Mouse (Mus musculus) bone marrow, adult 2 months (tissue): Measurements from ENCODE around the gene Wif1. TPM values are rescaled to one million over a fixed set of nuclear protein-coding genes. Genes with fewer than 3 reads are reported as not detected.

Source experiments
- H3K27ac ChIP-seq: fragments of 200-500 bp; 2 replicates; pipeline ENCODE4 v1.5.1; 2012; ENCODE audit warnings: low read depth, mild to moderate bottlenecking, control low read depth, inconsistent platforms, low read length; ENCODE audit not compliant: control insufficient read depth, poor library complexity, insufficient read depth
- H3K4me1 ChIP-seq: fragments of 200-500 bp; 2 replicates; pipeline ENCODE4 v1.6.1; 2011; ENCODE audit warnings: low read length; ENCODE audit not compliant: control insufficient read depth, insufficient read depth
- H3K4me3 ChIP-seq: fragments of 200-500 bp; replicated peaks from 2 replicates; pipeline ENCODE3; 2011; ENCODE audit warnings: mild to moderate bottlenecking, low read depth, low read length, control low read depth; ENCODE audit not compliant: control insufficient read depth
- CTCF ChIP-seq: fragments of 200-500 bp; IDR thresholded peaks from 2 replicates; pipeline ENCODE4 v1.5.1; 2011; ENCODE audit warnings: low read length, control low read depth; ENCODE audit not compliant: control insufficient read depth, insufficient read depth
- POLR2A ChIP-seq: fragments of 200-500 bp; IDR thresholded peaks from 2 replicates; pipeline ENCODE4 v1.6.1; 2011; ENCODE audit warnings: low read depth, mild to moderate bottlenecking, control low read depth, low read length, borderline replicate concordance; ENCODE audit not compliant: control insufficient read depth
- WGBS: fragments of 180-500 bp; shearing (Covaris S2); methylation state at CpG from one replicate; pipeline ENCODE4 v1.1.7; 2018; 5-methylcytosine and 5-hydroxymethylcytosine counted together
- polyA plus RNA-seq: library from polyadenylated mRNA; stranded (reverse); fragments of >200 nt; gene quantifications from 2 replicates; pipeline ENCODE4 v1.2.4, GENCODE M21; 2011; ENCODE audit warnings: low replicate concordance; ENCODE audit not compliant: missing spikeins, insufficient read depth, insufficient read length

Gene Wif1
- polyA plus RNA-seq, 1 experiment, result 2.5 TPM

GRCm38 (mm10) chr10:121090006-121090405 is 56.2 kb downstream of the Wif1 start:
- no peaks in the 10 kb centered on the region; the same call in 1 of the 2 replicates for H3K4me1 ChIP-seq
- H3K27ac ChIP-seq, result no peak overlapping the region
- H3K4me3 ChIP-seq, result no peak overlapping the region
- whole genome bisulfite sequencing, result 7% methylated on average over 8 of the region's 8 CpGs
- TF ChIP-seq CTCF, result no peak
- no peak for TF ChIP-seq POLR2A

GRCm38 (mm10) chr10:121095948-121096347 is 62.2 kb downstream of the Wif1 start:
- Histone ChIP-seq H3K4me1 (no peaks in the 10 kb centered on the region), H3K27ac (no peak overlapping the region), H3K4me3 (no peak overlapping the region)
- TF ChIP-seq CTCF (no peak), POLR2A (no peak)
- WGBS, result 60% methylated on average over 12 of the region's 12 CpGs

- Histone ChIP-seq H3K4me1 (no peaks in the 10 kb centered on the region), H3K27ac (no peak overlapping the region), H3K4me3 (no peak overlapping the region)
- TF ChIP-seq POLR2A, result no peak
- no peak for TF ChIP-seq CTCF
- WGBS, result 83% methylated on average over 12 of the region's 12 CpGs
These were observed 64.5 kb downstream of the Wif1 start for GRCm38 (mm10) chr10:121098263-121098662.

GRCm38 (mm10) chr10:121099658-121100057 is 65.9 kb downstream of the Wif1 start:
- no peak overlapping the region for H3K4me3 ChIP-seq
- WGBS, result 83% methylated on average over 11 of the region's 11 CpGs
- H3K27ac ChIP-seq, result no peak overlapping the region
- TF ChIP-seq POLR2A (no peak), CTCF (no peak)
- H3K4me1 ChIP-seq, result no peaks in the 10 kb centered on the region

GRCm38 (mm10) chr10:121116115-121116514 is 82.4 kb downstream of the Wif1 start:
- Histone ChIP-seq H3K4me3 (no peak overlapping the region), H3K27ac (no peak overlapping the region), H3K4me1 (no peaks in the 10 kb centered on the region; the same call in 1 of the 2 replicates)
- TF ChIP-seq CTCF, result no peak
- TF ChIP-seq POLR2A, result no peak

- WGBS, result 43% methylated on average over 4 of the region's 4 CpGs
- Histone ChIP-seq H3K4me3 (no peak overlapping the region), H3K4me1 (no peaks in the 10 kb centered on the region; the same call in 1 of the 2 replicates), H3K27ac (no peak overlapping the region)
- TF ChIP-seq CTCF, result no peak
- TF ChIP-seq POLR2A, result no peak
These were observed 82.9 kb downstream of the Wif1 start for GRCm38 (mm10) chr10:121116636-121117035.

GRCm38 (mm10) chr10:121120751-121121150 is 87.0 kb downstream of the Wif1 start:
- Histone ChIP-seq H3K4me3 (no peak overlapping the region), H3K27ac (no peak overlapping the region), H3K4me1 (no peaks in the 10 kb centered on the region; the same call in 1 of the 2 replicates)
- WGBS, result 80% methylated on average over 6 of the region's 6 CpGs
- TF ChIP-seq POLR2A (no peak), CTCF (no peak)

GRCm38 (mm10) chr10:121124481-121124880 is 90.7 kb downstream of the Wif1 start:
- TF ChIP-seq CTCF (peak; percentile 46), POLR2A (no peak)
- H3K27ac ChIP-seq, result no peak overlapping the region
- H3K4me1 ChIP-seq, result no peaks in the 10 kb centered on the region
- WGBS, result 82% methylated on average over 16 of the region's 16 CpGs
- H3K4me3 ChIP-seq, result no peak overlapping the region

GRCm38 (mm10) chr10:121129000-121129925 is 95.5 kb downstream of the Wif1 start:
- WGBS, result 71% methylated on average over 20 of the region's 20 CpGs
- H3K27ac ChIP-seq, result no peak overlapping the region
- H3K4me1 ChIP-seq, result no peaks in the 10 kb centered on the region
- TF ChIP-seq POLR2A (no peak), CTCF (no peak)
- no peak overlapping the region for H3K4me3 ChIP-seq

Other genes starting within 250 kb of the Wif1 start
- gene Msrb3, start 134.9 kb upstream of the Wif1 start, polyA plus RNA-seq, result 1.8 and 3.7 TPM in 2 replicates
- gene Lemd3, start 54.6 kb upstream of the Wif1 start, polyA plus RNA-seq, result 4.7 and 5.6 TPM in 2 replicates